Mouse (Mus musculus): ENCODE data around the gene Nt5c1a. TPM values are rescaled to one million over a fixed set of nuclear protein-coding genes. Genes with fewer than 3 reads are reported as not detected.

Nt5c1a gene
- polyA plus RNA-seq, 1 experiment from 2014 or later, result not detected

GRCm38 (mm10) chr4:123237386-123238266, 36.3 kb downstream of the Nt5c1a start:
- peaks cover 72% of the 10 kb centered on the region for H3K4me1 ChIP-seq
- H3K9me3 ChIP-seq, result no peaks in the 10 kb centered on the region
- peaks cover 90% of the 10 kb centered on the region for H3K27me3 ChIP-seq (replicated peaks; ENCODE audit: low read depth, poor library complexity, severe bottlenecking)
- no peak overlapping the region for H3K4me3 ChIP-seq
- H3K27ac ChIP-seq (replicated peaks), result peak overlapping the region; percentile 54; the same call in 1 of the 2 replicates
- WGBS, result 35% methylated on average over 6 of the region's 6 CpGs
- no peak for DNase-seq (ENCODE audit: low spot score)
- no peaks in the 10 kb centered on the region for H3K36me3 ChIP-seq (replicated peaks)

DNA sequence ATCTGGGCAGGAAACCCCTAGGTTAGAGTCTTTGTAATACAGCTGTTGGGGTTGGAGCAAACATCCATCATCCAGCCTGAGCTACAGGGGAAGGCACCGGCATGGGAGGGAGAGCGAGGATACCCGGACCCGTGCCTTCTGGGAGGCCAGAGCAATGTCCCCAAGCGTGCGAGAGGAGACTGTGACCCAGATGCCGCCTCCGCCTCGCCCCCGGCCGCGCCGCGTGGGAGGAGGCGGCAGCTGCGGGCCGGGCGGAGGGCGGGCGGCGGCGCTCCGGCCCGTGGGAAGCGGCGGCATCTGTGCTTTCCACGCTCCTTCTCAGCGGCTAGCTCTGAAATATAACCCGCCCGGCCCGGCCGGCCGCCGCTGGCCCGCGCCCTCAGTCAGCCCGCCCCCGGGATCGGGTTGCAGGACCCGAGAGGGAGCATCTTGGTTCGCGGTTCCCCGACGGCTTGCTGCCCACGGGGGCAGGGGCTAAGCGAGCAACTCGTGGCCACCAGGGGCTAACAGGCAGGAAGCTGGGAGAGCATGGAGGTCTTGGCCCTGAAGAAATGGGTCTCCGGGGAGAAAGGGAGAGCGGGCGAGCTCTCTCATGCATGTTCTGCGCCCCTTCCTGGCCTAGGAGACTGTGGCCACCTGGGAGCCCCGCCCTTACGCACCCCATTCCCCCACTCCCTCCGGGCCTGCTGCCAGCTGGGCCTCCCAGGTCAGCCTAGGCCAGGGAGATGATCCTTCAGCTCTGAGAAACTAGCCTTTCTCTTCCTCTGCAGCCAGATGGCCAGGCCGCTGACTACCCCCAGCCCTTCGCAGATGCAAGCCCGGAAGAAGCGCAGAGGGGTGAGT, 38.3 kb downstream of the Nt5c1a start:
- WGBS, result 4% methylated on average over 58 of the region's 58 CpGs
- Histone ChIP-seq H3K4me3 (peak overlapping the region; percentile 55), H3K9me3 (no peaks in the 10 kb centered on the region), H3K27ac (replicated peaks) (peak overlapping the region; percentile 82), H3K27me3 (replicated peaks; ENCODE audit: low read depth, poor library complexity, severe bottlenecking) (peaks cover 74% of the 10 kb centered on the region), H3K36me3 (replicated peaks) (no peaks in the 10 kb centered on the region), H3K4me1 (peaks cover 67% of the 10 kb centered on the region)
- DNase-seq (ENCODE audit: low spot score), result peak; percentile 85

DNA sequence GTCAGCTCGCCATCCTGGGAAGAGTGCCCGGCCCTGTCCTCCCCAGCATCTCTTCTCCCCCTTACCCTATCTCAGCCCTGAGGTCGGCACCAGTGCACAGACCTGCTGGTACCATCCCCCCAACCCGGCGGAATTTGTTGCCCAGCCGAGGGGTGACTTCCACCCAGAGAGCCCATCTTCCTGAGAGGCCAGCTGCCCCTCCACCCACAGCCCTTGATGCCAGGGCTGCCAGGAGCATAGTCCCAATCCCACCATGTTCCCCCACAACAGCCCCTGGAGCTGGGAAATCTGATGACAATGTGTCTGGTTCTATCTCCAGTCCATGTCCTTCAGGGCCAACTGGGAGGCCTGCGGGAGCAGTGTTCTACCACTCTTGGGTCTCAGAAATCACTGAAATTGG, 44.9 kb downstream of the Nt5c1a start:
- peak overlapping the region; percentile 10; the same call in 1 of the 2 replicates for H3K27ac ChIP-seq (replicated peaks)
- no peak overlapping the region for H3K4me3 ChIP-seq
- peaks cover 17% of the 10 kb centered on the region for H3K27me3 ChIP-seq (replicated peaks; ENCODE audit: low read depth, poor library complexity, severe bottlenecking)
- WGBS, result 86% methylated on average over 7 of the region's 7 CpGs
- H3K36me3 ChIP-seq (replicated peaks), result no peaks in the 10 kb centered on the region
- no peak for DNase-seq (ENCODE audit: low spot score)
- H3K9me3 ChIP-seq, result no peaks in the 10 kb centered on the region
- peaks cover 63% of the 10 kb centered on the region for H3K4me1 ChIP-seq

- 0 out of 2 replicates have a peak overlapping the region, but pooled peaks have one; percentile 66 for H3K27ac ChIP-seq (replicated peaks)
- no peaks in the 10 kb centered on the region for H3K36me3 ChIP-seq (replicated peaks)
- DNase-seq (ENCODE audit: low spot score), result no peak
- peaks cover 12% of the 10 kb centered on the region for H3K27me3 ChIP-seq (replicated peaks; ENCODE audit: low read depth, poor library complexity, severe bottlenecking)
- peaks cover 66% of the 10 kb centered on the region for H3K4me1 ChIP-seq
- H3K9me3 ChIP-seq, result no peaks in the 10 kb centered on the region
- WGBS, result 91% methylated on average over 5 of the region's 5 CpGs
- no peak overlapping the region for H3K4me3 ChIP-seq
Observed at GRCm38 (mm10) chr4:123246651-123247050, 45.3 kb downstream of the Nt5c1a start.

GRCm38 (mm10) chr4:123247147-123247880, 46.0 kb downstream of the Nt5c1a start:
- Histone ChIP-seq H3K36me3 (replicated peaks) (no peaks in the 10 kb centered on the region), H3K4me1 (peaks cover 66% of the 10 kb centered on the region), H3K4me3 (no peak overlapping the region), H3K27me3 (replicated peaks; ENCODE audit: low read depth, poor library complexity, severe bottlenecking) (peaks cover 12% of the 10 kb centered on the region), H3K9me3 (no peaks in the 10 kb centered on the region), H3K27ac (replicated peaks) (peak overlapping the region; percentile 66; the same call in 1 of the 2 replicates)
- peak; percentile 54 for DNase-seq (ENCODE audit: low spot score)
- 46% methylated on average over 7 of the region's 7 CpGs for WGBS

- peaks cover 6% of the 10 kb centered on the region; the same call in 1 of the 2 replicates for H3K27me3 ChIP-seq (replicated peaks; ENCODE audit: low read depth, poor library complexity, severe bottlenecking)
- DNase-seq (ENCODE audit: low spot score), result no peak
- H3K27ac ChIP-seq (replicated peaks), result no peak overlapping the region; the same call in 1 of the 2 replicates
- WGBS, result 78% methylated on average over 7 of the region's 7 CpGs
- no peak overlapping the region for H3K4me3 ChIP-seq
- no peaks in the 10 kb centered on the region for H3K36me3 ChIP-seq (replicated peaks)
- peaks cover 60% of the 10 kb centered on the region for H3K4me1 ChIP-seq
- H3K9me3 ChIP-seq, result no peaks in the 10 kb centered on the region
Observed at GRCm38 (mm10) chr4:123248971-123249567, 47.8 kb downstream of the Nt5c1a start.

- no peak overlapping the region for H3K27ac ChIP-seq (replicated peaks)
- H3K4me3 ChIP-seq, result no peak overlapping the region
- no peaks in the 10 kb centered on the region for H3K36me3 ChIP-seq (replicated peaks)
- no peaks in the 10 kb centered on the region for H3K27me3 ChIP-seq (replicated peaks; ENCODE audit: low read depth, poor library complexity, severe bottlenecking)
- no peaks in the 10 kb centered on the region for H3K9me3 ChIP-seq
- peaks cover 33% of the 10 kb centered on the region for H3K4me1 ChIP-seq
- WGBS, result 91% methylated on average over 5 of the region's 5 CpGs
- DNase-seq (ENCODE audit: low spot score), result no peak
Observed at GRCm38 (mm10) chr4:123252214-123252613, 50.9 kb downstream of the Nt5c1a start.

GRCm38 (mm10) chr4:123254617-123255016, 53.3 kb downstream of the Nt5c1a start:
- Histone ChIP-seq H3K4me1 (peaks cover 12% of the 10 kb centered on the region), H3K4me3 (no peak overlapping the region), H3K36me3 (replicated peaks) (no peaks in the 10 kb centered on the region), H3K9me3 (no peaks in the 10 kb centered on the region), H3K27ac (replicated peaks) (no peak overlapping the region), H3K27me3 (replicated peaks; ENCODE audit: low read depth, poor library complexity, severe bottlenecking) (no peaks in the 10 kb centered on the region)
- no peak for DNase-seq (ENCODE audit: low spot score)
- 30% methylated on average over 5 of the region's 5 CpGs for WGBS

- Histone ChIP-seq H3K27me3 (replicated peaks; ENCODE audit: low read depth, poor library complexity, severe bottlenecking) (no peaks in the 10 kb centered on the region), H3K27ac (replicated peaks) (no peak overlapping the region), H3K4me3 (no peak overlapping the region), H3K4me1 (peaks cover 9% of the 10 kb centered on the region), H3K36me3 (replicated peaks) (no peaks in the 10 kb centered on the region), H3K9me3 (no peaks in the 10 kb centered on the region)
- DNase-seq (ENCODE audit: low spot score), result peak; percentile 25
- WGBS, result 60% methylated on average over 8 of the region's 8 CpGs
Observed at GRCm38 (mm10) chr4:123260071-123260746, 58.9 kb downstream of the Nt5c1a start.

DNA sequence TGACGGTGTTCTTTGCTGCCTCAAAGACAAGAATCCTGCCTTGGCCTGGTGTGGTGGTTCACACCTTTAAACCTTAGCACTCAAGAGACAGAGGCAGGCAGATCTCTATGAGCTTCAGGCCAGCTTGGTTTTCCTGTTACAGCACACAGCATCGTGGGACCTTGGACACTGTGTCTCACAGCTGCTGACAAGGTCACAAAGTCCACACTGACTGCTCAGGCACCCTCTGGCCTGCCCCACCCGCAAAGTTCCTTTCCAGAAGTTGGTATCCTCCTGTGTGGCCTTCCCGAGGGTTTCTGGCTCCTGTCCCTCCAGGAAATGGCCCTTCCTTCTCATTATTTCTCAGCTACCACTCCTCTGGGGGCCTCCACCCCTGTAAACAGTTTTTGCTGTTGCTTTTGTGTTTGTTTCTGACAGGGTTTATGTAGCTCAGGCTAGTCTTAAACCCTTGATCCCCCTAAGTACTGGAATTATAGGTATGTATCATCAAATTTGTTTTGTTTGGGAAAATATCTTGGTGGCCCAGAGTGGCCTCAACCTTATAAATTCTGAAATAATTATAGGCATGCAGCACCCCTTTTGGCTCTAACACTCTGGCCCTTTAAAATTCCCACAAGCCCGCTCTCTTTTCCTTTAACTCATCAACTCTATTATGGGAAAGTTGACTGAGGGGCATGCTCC, 60.6 kb downstream of the Nt5c1a start, which contains the start of gene Pabpc4:
Gene Pabpc4 (plus strand): TSS at position 631 of the 681 bp plus-strand sequence.
- DNase-seq (ENCODE audit: low spot score), result no peak
- no peak within 1 kb of the TSS for H3K27ac ChIP-seq (replicated peaks)
- no peak within 1 kb of the TSS for H3K4me3 ChIP-seq
- WGBS, result 71% methylated on average over 5 of the region's 5 CpGs
- no peaks in the 10 kb centered on the region for H3K9me3 ChIP-seq
- no peaks in the 10 kb centered on the region for H3K36me3 ChIP-seq (replicated peaks)
- H3K27me3 ChIP-seq (replicated peaks; ENCODE audit: low read depth, poor library complexity, severe bottlenecking), result no peaks in the 10 kb centered on the region
- peaks cover 9% of the 10 kb centered on the region for H3K4me1 ChIP-seq
